Mouse (Mus musculus) kidney, adult 11 months (tissue): ENCODE results near the gene Eid3.

Experiments
- DNase-seq: peaks from one replicate; pipeline ENCODE4 v3.0.0; 2022

The Eid3 gene

DNA sequence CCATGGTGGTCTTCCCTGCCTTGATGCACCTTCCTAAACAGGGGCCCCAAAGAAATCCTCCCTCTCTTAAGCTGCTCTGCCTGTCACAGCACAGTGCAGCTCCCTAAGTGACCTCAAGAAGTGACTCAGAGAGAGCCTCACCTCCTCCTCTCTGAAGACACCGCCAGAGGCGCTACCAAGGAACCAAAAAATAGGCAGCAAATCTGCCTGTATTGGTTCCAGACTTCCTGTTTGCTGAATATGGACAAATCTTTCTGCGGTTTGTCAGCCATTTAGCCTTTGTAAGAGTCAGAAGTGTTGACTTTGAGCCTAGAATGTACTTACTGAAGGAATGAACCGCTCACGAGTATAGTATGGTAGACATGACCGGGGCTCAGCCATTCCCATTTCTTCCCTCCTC lies 47.3 kb downstream of the Eid3 start:
- DNase-seq, result no peak
